Mouse (Mus musculus) cerebellum, postnatal 25 days (tissue): Measurements from ENCODE around the gene Exoc6b.

Experiments used
- DNase-seq, 2 experiments: peaks; one replicate each; pipeline ENCODE4 v3.0.0; 2021; ENCODE audit warnings: mixed read lengths in 2 of 2

Exoc6b gene

DNA sequence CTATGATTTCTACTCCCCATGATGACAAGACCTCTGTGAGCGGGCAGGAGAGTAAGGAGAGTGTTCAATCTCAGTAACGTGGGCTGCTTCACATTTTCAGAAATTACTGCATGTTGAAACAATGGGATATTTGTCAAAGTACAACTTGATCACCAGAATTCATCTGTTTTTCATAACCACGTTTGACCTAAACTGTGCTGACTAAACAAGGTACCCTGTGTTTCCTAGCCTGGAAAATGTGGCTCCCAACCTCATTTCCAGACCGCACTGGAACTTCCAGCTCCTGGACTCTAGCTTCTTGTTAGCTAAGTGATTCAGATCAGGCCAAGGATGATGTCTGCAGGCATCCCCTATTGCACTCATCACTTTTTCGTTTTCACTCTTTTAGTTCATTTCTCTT, 193.4 kb downstream of the Exoc6b start:
- DNase-seq: no peak

- peak in 1 of 2 experiments; percentile 10 for DNase-seq
These were observed 202.2 kb downstream of the Exoc6b start for GRCm38 (mm10) chr6:84867114-84867513.

DNA sequence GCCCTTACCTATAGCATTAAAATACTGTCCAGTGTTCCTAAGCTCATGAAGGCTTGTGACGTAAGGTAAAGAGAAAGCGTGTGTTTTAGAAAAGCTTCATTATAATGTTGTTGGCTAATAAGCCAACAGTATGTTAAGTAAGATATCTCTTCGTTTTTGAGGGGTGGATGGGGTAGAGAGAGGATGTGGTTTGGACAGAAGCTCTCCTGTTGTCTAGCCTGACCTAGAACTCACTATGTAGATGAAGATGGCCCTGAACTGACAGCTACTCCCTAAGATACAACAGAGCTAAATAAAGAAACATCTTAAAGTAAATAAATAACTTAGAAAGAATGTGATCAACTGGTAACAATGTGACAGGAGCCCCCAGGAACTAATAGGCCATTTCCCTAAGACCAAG, 204.7 kb downstream of the Exoc6b start:
- no peak for DNase-seq

DNA sequence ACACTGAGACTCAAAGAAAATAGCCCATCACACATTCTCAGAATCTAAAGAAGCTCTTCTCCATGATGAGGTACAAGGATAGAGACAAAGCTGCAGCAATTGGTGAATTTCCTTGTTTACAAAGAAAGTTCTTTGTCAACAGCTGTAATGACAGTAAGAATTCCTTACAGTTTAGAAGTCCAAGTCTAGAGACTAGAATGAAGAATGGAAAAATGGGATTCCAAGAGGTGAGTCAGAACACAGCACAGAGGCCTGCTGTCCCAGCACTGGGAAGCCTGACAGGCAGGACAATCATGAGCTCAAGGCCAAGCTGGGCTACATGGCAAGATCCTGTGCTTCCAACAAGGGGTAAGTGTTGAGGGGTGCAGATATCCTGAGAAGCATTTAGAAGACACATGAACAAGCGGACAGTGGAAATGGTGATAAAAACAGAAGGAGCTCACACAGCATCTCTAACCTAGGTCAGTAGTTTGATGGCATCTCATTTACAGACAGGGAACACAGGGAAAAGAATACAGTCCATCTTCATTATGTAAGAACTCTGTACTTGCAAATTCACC, 205.4 kb downstream of the Exoc6b start:
- no peak for DNase-seq

- DNase-seq: no peak
These were observed 223.6 kb downstream of the Exoc6b start for GRCm38 (mm10) chr6:84845665-84846064.

- no peak for DNase-seq
These were observed 228.2 kb downstream of the Exoc6b start for GRCm38 (mm10) chr6:84841138-84841537.

DNA sequence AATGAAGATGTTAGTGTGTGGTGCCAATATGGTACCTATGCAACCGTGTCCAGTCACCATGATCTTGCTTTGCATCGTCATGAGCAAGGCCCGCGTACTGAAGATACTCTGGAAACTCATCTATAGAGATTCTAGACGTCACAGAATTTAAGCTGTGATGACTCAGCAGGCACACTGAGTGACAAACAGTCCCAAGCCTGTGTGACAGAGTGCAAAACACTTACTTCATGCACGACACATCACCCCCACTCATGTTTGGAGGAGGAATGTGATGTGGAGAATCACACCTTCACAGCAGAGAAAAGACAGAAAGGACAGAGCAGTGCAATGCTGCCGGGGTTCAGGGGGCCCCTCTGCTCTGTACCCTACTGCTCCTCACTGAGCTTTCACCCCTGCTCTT, 261.8 kb downstream of the Exoc6b start:
- no peak for DNase-seq

- no peak for DNase-seq
These were observed 263.1 kb downstream of the Exoc6b start for GRCm38 (mm10) chr6:84806132-84806730.

DNA sequence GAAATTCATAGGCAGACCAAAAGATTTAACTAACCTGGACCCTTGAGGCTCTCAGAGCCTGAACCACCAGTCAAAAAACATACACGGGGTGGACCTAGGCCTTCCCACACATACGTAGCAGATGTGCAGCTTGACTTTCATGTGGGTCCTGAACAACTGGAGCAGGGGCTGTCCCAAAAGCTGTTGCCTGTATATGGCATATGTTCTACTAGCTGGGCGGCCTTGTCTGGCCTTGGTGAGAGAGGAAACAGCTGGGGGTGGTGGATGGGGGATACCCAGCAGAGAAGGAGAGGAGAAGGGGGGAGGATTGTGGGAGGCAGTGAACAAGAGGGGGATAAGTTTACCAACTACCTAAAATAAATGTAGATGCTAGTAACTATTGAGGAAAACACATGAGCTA, 270.6 kb downstream of the Exoc6b start:
- no peak for DNase-seq

DNA sequence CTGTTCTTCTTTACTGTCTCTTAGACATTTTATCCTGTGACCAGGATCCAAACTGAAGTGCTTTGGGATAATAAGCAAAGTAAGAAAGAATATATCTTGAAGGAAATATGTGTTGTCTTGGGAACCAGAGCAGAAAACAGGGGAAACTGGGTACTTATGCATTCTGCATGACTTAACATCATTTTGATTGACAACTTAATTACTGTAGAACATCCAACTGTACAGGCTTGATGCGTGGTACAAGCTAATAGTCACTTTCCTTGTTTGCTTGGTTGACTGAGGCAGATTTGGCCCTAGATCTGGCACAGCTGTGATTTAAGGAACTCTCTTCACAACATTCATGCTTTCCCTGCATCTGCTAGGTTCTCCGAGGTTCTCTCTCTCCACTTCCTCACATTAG, 285.3 kb downstream of the Exoc6b start:
- no peak for DNase-seq

DNA sequence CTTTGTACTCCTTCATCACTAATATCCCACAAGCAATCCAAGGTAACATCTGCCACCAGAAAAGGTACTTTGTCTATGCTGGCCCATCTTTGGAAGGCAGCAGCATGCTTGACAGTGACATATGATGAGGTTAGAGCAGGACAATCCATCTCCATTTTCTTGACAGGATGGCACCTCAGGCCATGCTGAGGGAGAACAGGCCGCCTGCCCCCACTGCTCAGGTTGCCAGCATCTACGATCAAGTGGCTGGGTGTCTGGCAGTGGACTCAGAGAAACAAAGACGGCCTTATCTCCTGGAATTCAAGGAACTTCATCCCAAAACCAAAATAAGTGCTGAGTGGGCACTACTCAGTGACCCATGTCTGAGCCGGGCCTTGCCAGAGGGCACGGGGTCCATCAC, 289.3 kb downstream of the Exoc6b start:
- no peak for DNase-seq

GRCm38 (mm10) chr6:84778970-84779369, 290.3 kb downstream of the Exoc6b start:
- no peak for DNase-seq

DNA sequence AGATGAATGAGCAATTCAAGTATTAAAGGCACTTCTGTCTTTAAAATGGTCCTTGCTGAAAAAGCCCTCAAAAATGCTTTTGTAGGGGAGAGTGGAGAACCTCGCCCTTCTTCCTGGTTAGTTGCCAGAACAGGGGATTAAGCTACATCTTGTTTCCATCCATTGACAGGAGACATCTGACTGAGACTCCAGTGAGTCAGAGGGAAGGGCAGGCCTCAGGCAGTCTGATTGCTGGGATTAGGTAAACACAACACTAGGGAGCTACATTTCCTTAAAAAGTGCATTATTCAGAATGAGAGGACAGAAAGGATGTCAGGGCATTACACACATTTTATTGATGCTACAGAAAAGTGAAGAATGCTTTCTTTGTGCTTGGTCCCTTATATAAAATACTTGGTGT, 293.4 kb downstream of the Exoc6b start:
- no peak for DNase-seq

DNA sequence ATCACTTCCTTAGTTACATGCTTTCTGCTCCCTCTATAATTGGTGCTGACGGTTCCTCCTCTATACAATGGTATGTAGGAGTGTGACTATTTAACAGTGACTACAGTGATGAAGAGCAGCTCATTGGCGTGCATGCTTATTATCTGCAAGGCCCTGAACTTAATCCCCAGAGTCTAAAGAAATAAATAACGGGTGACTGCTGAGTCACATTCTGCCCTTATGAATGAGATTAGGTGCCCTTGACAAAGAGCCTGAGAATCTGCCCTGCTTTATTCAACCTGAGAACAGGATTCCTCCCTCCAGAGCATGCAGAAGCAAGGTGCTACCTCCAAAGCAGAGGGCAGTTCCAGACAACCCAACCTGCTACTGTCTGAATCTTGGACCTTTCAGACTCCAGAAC, 314.0 kb downstream of the Exoc6b start:
- no peak for DNase-seq

DNA sequence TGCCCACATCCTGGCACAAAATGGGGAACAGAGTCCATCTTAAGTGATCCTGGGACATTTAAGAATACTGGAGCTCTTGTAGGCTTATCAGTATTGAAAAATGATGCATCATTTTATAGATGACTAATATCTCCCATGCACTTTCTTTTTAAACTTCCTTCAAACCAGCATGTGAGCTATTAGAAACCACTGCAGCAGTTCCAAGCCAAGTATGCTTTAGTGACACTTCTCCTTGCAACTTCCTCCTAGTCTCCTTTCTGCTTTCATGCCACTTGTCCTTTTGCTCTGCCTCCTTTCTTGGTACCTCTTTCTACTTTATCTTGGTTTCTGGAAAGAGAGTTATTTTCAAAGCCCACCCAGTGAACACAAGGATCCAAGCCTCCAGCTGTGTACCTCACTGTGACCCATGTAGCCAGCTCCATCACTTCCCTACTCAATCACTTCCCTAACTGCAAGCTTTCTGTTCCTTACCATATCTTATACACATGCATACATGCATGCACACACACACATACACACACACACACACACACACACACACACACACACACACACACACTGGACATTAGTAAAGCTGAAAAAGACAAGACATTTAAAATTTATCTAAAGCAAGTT, 316.4 kb downstream of the Exoc6b start:
- DNase-seq: no peak

GRCm38 (mm10) chr6:84751409-84751808, 317.9 kb downstream of the Exoc6b start:
- no peak for DNase-seq

- DNase-seq: peak in 1 of 2 experiments; percentile 12
These were observed 322.4 kb downstream of the Exoc6b start for GRCm38 (mm10) chr6:84746847-84747395.

DNA sequence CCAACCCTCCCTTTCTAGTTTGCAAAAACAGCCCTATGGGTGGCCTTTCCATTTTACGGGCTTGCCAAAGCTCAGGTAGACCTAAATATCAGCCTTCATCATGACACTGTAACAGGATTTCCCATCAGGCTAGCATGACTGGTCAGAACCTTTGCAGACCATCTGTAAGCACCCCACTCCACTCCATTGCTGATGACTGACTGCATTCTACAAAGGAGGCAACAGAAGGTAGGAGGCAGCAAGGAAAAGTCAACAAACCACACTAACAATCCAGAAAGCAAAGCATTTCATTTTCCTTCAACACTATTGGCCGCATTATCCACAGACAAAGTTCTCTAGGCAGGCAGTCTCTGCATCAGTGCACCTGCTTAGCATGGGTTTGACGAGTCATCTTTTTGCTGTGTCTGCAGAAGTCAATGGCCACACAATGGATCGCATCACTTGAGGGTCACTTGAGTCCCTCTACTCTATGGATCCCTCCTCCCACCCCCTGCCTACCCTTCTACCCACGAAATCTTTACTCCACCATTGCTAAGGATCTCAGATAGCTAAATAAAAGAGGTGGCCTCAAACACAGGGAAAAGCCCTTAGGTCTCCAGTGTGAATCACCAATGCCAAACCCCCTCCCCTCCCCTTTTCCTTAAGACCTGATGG, 323.0 kb downstream of the Exoc6b start:
- DNase-seq: no peak

DNA sequence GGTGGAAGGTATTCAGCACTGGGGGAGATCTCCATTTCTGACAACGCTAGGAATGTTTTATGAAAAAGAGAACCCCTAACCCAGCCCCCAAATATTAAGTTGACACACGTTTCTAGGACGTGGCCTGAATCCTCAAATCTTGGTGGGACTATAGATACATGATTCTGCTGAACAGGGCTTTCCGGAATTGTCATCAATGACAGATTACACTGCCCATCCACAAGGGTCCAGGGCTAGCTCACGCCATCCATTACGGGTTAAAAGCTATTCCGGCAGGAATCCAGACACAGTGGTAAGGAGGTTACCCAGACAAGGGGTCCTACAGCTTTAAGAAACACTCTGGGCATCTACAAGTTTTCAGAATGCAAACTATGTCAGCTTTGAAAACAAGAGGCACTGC, 323.7 kb downstream of the Exoc6b start:
- DNase-seq: no peak

DNA sequence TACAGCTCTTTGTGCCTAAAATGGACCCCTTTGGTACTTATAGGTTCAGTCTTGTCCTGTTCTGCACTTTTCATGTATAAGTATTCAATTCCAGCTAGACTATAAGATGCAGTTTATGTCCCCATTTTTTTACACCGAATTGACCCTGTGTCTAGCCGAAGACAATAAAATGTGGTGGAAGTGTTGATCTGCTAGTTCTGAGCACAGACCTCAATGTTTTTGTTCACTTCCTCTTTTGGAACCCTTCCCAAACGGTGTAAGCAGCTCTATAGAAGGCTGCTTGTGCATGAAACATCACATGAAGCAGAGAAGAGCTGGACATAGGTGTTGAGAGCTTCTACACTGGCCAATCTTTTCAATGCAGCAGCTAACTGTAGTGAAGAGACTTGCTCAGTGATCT, 327.1 kb downstream of the Exoc6b start:
- no peak for DNase-seq

DNA sequence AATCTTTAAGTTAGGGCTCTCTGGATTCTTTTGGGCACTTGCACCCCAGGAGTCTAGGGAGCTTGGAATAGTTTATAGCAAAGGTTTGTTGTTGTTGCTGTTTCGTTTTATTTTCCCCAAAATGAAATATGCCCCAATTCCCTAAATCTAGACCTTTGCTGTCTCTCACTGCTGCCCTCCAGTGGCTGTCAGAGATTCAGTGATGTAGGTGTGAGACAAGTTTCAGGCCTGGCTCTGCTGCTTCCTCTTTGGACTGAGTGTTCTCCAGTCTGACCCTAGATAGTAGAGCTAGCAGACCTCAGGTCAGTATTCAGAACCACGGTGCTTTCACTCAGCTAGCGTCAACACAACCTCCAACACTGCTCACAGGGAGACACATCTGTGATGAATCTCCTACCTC, 332.4 kb downstream of the Exoc6b start:
- peak; percentile 35 to 59 for DNase-seq

DNA sequence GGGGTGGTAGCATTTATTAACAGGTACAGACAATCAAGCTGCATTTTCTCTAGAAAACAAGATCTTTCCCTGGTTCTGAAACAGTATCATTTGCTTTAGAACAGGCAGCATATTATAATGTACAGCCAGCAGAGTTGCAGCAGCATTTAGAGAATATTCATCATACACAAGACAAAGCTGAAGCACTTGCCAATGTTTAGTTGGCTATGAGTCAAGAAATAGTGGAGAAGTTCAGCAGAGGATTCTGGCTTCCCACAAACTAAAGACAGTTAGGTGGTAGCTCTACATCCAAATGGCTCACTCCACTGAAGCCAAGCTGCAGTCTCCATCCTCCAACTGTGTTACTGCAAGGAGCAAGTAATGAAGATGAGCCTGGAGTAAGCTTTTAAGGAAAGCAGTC, 342.4 kb downstream of the Exoc6b start:
- DNase-seq: no peak

DNA sequence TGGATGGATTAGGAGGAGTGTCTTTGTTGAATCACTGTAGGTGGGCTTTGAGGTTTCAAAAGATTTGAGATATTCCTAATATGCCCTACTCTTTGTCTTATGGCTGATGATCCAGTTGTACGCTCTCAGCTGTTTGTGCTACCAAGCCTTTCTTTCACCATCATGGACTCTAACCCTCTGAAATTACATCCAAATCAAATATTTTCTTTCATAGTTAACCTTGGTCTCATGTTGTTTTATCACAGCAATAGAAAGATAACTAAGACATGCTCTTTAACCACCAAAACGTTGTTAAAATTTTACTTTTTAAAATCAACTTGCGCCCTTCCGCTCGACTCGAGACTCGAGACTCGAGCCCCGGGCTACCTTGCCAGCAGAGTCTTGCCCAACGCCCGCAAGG, 356.1 kb downstream of the Exoc6b start:
- DNase-seq: no peak

DNA sequence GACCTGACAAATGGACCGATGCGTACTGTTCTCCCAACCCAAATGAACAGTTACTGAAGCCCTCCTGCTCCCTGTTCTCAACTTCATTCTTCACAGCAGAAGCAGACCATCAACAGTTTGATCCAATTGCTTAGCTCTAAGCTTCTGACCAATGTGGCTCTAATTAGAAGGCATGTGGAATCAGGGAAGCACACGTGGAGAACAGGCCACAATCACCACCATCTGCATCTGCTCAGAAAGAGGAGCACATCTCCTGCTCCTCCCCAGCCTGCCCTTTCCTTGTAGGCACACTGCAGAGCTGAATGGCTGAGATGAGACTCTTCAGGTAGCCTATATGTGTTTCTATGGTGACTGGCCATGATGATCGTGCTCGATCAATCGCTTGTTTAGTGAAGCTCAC, 358.5 kb downstream of the Exoc6b start:
- no peak for DNase-seq
